Mouse (Mus musculus) limb, embryonic 14.5 days (tissue): ENCODE results near the gene Mxra7. TPM values are rescaled to one million over a fixed set of nuclear protein-coding genes. Genes with fewer than 3 reads are reported as not detected.
"Not testable (repeated sequence)": the region's sequence is repeated elsewhere in the genome, so short reads cannot be mapped to it uniquely, and the experiment has no call there.

Experiments used
- ATAC-seq: fragments of 200-750 bp; cut with Nextera tagmentation; 2 replicates; pipeline ENCODE4 v1.8.0; 2017; ENCODE audit warnings: low read depth, moderate number of reproducible peaks, moderate TSS enrichment; ENCODE audit not compliant: low FRiP score
- DNase-seq: peaks from one replicate; pipeline ENCODE4 v3.0.0-alpha.2; 2015; ENCODE audit warnings: low spot score
- H3K27ac ChIP-seq: fragments of 300-500 bp; sonication (generic); replicated peaks from 2 replicates; pipeline ENCODE4 v1.5.1; 2014; ENCODE audit warnings: low read depth, mild to moderate bottlenecking, low read length, moderate library complexity, mixed read lengths
- H3K27me3 ChIP-seq: fragments of 300-500 bp; sonication (generic); 2 replicates; pipeline ENCODE4 v1.6.1; 2014; ENCODE audit warnings: low read length, mixed read lengths; ENCODE audit not compliant: control insufficient read depth, insufficient read depth
- H3K36me3 ChIP-seq: fragments of 300-500 bp; sonication (generic); 2 replicates; pipeline ENCODE4 v1.6.1; 2014; ENCODE audit warnings: mild to moderate bottlenecking, low read length, moderate library complexity, mixed read lengths; ENCODE audit not compliant: control insufficient read depth, insufficient read depth
- H3K4me1 ChIP-seq: fragments of 300-500 bp; sonication (generic); 2 replicates; pipeline ENCODE4 v1.6.1; 2014; ENCODE audit warnings: antibody characterized with exemption, low read length, mixed read lengths; ENCODE audit not compliant: control insufficient read depth, insufficient read depth
- H3K4me2 ChIP-seq: fragments of 300-500 bp; sonication (generic); replicated peaks from 2 replicates; pipeline ENCODE4 v1.6.1; 2014; ENCODE audit warnings: low read depth, mild to moderate bottlenecking, low read length, moderate library complexity; ENCODE audit not compliant: severe bottlenecking
- H3K4me3 ChIP-seq: fragments of 300-500 bp; sonication (generic); replicated peaks from 2 replicates; pipeline ENCODE4 v1.5.1; 2014; ENCODE audit warnings: low read length
- H3K9ac ChIP-seq: fragments of 300-500 bp; sonication (generic); 2 replicates; pipeline ENCODE4 v1.6.1; 2014; ENCODE audit warnings: mild to moderate bottlenecking, low read depth, low read length, moderate library complexity; ENCODE audit not compliant: severe bottlenecking
- H3K9me3 ChIP-seq: fragments of 300-500 bp; sonication (generic); 2 replicates; pipeline ENCODE4 v1.6.1; 2016; ENCODE audit warnings: low read length; ENCODE audit not compliant: control insufficient read depth
- POLR2A ChIP-seq: fragments of 200-500 bp; IDR thresholded peaks from 2 replicates; pipeline ENCODE4 v1.8.0; 2012; ENCODE audit warnings: inconsistent platforms, mild to moderate bottlenecking, moderate library complexity, borderline replicate concordance; ENCODE audit not compliant: insufficient read depth, insufficient read length; ENCODE audit errors: extremely low read depth
- WGBS: fragments of 180-500 bp; shearing (Covaris S2); extraction: QIAGEN DNeasy Blood & Tissue Kit; methylation state at CpG from one replicate; pipeline ENCODE4 v1.1.7; 2014; 5-methylcytosine and 5-hydroxymethylcytosine counted together
- polyA plus RNA-seq, 2 experiments: library from polyadenylated mRNA; depleted of rRNA in 1 of 2; stranded (reverse) in 1 of 2; unstranded in 1 of 2; fragments of >200 nt; fragmentation: Nextera tagmentation in 1 of 2; extraction: Ambion mirVana in 1 of 2; gene quantifications; 2 replicates each; pipeline versions ENCODE4 v1.2.1 to v1.2.3; 2012 to 2014

The Mxra7 gene
- polyA plus RNA-seq, 2 experiments: 11.0 to 21.9 TPM

DNA sequence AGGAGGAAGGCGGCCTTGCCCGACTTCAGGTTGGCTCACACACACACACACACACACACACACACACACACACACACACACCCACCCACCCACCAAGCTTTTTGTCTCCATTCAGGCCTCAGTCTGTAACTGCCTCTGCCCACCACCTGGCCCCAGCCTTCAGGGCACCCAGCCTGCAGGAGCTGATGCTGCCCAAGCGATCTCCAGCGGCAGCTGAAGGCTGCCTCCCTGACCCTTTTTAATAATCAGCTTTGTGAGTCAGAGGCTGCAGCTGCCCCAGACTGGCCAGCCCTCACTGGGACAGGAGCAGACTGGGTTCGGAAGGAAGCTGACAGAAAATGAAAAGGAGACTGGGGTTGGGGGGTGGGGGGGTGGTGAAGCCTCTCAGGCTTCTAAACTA is 2.6 kb downstream of the Mxra7 start:
- no peak overlapping the region for H3K27ac ChIP-seq
- H3K4me1 ChIP-seq: peaks cover 14% of the 10 kb centered on the region; the same call in 1 of the 2 replicates
- H3K4me3 ChIP-seq: no peak overlapping the region
- no peak overlapping the region for H3K9ac ChIP-seq
- H3K36me3 ChIP-seq: no peaks in the 10 kb centered on the region
- DNase-seq (no peak), ATAC-seq (no peak)
- H3K9me3 ChIP-seq: no peaks in the 10 kb centered on the region
- no peak overlapping the region for H3K4me2 ChIP-seq
- 44% methylated on average over 3 of the region's 5 CpGs for WGBS
- H3K27me3 ChIP-seq: no peaks in the 10 kb centered on the region
- TF ChIP-seq POLR2A: no peak

DNA sequence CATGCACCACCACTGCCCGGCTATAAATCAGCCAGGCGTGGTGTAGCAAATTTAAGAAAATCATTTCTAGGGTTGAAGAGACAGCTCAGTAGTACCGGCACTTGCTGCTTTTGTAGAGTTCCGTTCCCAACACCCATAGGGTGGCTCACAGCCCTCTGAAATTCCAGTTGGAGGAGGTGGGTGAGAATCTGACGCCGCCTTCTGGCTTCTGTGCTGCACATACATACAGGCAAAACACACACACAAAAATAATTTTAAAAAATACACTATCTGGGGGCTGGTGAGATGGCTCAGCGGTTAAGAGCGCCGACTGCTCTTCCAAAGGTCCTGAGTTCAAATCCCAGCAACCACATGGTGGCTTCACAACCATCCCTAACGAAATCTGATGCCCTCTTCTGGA is 4.0 kb downstream of the Mxra7 start:
- not testable (repeated sequence) for H3K27ac ChIP-seq, ATAC-seq, H3K9me3 ChIP-seq, H3K4me2 ChIP-seq, H3K27me3 ChIP-seq, DNase-seq, H3K36me3 ChIP-seq, H3K9ac ChIP-seq, H3K4me3 ChIP-seq
- H3K4me1 ChIP-seq: peaks cover 17% of the 10 kb centered on the region; the same call in 1 of the 2 replicates
- WGBS: 97% methylated on average over 10 of the region's 10 CpGs

DNA sequence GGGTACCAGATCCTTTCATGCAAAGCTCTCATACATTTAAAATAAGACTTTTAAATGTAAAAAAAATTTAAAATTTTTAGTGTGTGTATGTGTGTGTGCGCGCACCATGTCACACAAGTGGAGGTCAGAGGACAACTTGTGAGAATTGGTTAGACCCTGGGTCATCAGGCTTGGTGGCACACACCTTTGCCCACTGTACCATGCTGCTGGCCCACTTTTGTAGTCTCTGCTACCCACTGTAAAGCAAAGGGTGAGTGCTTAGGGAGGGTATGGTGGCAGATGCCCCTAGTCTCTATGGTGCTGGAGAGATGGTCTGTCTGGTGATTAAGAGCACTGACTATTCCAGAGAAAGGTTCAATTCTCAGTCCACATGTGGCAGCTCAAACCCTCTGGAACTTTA is 4.6 kb downstream of the Mxra7 start:
- Histone ChIP-seq H3K27ac (no peak overlapping the region), H3K27me3 (no peaks in the 10 kb centered on the region), H3K4me1 (peaks cover 19% of the 10 kb centered on the region; the same call in 1 of the 2 replicates), H3K4me2 (no peak overlapping the region), H3K36me3 (no peaks in the 10 kb centered on the region), H3K9ac (no peak overlapping the region), H3K4me3 (no peak overlapping the region), H3K9me3 (no peaks in the 10 kb centered on the region)
- 100% methylated on average over 2 of the region's 2 CpGs for WGBS
- ATAC-seq (no peak), DNase-seq (no peak)
- no peak for TF ChIP-seq POLR2A

DNA sequence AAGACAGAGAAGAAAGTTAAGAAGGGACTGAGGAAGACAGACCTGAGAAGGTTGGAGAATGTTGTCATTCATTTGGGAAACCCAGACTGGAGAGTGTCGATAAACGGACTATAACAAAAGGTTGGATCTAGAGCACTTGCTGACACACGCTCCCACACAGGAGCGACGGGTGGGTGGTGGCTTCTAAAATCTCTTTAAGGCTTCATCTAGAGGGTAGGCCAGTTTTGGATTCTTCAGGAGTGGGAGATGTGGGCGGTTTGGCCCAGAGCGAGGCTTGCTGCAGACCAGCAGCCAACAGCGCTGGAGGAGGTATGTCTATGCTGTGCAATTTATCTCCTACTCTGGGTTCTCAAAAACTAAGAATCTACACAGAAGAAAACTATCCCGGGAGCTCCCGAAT is 5.2 kb downstream of the Mxra7 start:
- no peak for TF ChIP-seq POLR2A
- Histone ChIP-seq H3K4me1 (peaks cover 17% of the 10 kb centered on the region; the same call in 1 of the 2 replicates), H3K36me3 (no peaks in the 10 kb centered on the region), H3K4me3 (no peak overlapping the region), H3K4me2 (no peak overlapping the region), H3K9ac (no peak overlapping the region), H3K9me3 (no peaks in the 10 kb centered on the region), H3K27me3 (no peaks in the 10 kb centered on the region), H3K27ac (no peak overlapping the region)
- DNase-seq (no peak), ATAC-seq (no peak)
- 88% methylated on average over 10 of the region's 10 CpGs for WGBS

DNA sequence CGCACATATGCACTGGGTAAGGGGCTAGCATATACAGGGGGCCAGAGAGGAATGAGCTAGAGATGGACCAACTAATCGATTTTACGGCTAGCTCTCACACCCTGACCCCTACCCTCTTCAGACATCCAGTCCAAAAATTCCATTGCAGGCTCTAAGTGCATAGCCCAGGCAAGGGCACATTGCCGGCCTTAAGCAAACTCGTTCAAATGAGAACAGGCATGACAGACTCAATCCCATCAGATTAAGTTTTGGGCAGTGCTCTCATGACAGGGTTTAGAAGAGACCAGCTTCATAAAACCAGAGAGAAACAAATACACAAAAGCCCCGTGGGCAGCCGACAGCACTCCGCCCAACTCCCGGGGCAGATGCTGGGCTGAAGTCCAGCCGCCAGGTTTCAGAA is 5.6 kb downstream of the Mxra7 start:
- no peak for TF ChIP-seq POLR2A
- Histone ChIP-seq H3K27ac (no peak overlapping the region), H3K27me3 (no peaks in the 10 kb centered on the region), H3K36me3 (no peaks in the 10 kb centered on the region), H3K4me3 (no peak overlapping the region), H3K4me2 (no peak overlapping the region), H3K4me1 (peaks cover 15% of the 10 kb centered on the region; the same call in 1 of the 2 replicates), H3K9me3 (no peaks in the 10 kb centered on the region), H3K9ac (no peak overlapping the region)
- no peak for ATAC-seq
- no peak for DNase-seq
- WGBS: 83% methylated on average over 10 of the region's 10 CpGs
